Mouse (Mus musculus) limb, embryonic 10.5 days (tissue): ENCODE measurements at regions not wholly inside any gene's neighbourhood (a gene's known extent, or its start where the extent isn't known, plus 50 kb on each side); places are given as distances from the start of the nearest gene placed in this dataset.

ENCODE experiments used
- DNase-seq: peaks from one replicate; pipeline ENCODE4 v3.0.0-alpha.2; 2017; ENCODE audit warnings: low spot score
- H3K27ac ChIP-seq: fragments of 300-500 bp; sonication (generic); 2 replicates; pipeline ENCODE4 v1.5.1; 2016; ENCODE audit warnings: mild to moderate bottlenecking
- H3K27me3 ChIP-seq: fragments of 300-500 bp; sonication (generic); 2 replicates; pipeline ENCODE4 v1.6.1; 2016; ENCODE audit warnings: low read depth, mild to moderate bottlenecking; ENCODE audit not compliant: poor library complexity, severe bottlenecking
- H3K36me3 ChIP-seq: fragments of 300-500 bp; sonication (generic); 2 replicates; pipeline ENCODE4 v1.6.1; 2016; ENCODE audit warnings: mild to moderate bottlenecking, moderate library complexity
- H3K4me1 ChIP-seq: fragments of 300-500 bp; sonication (generic); 2 replicates; pipeline ENCODE4 v1.6.1; 2016
- H3K4me3 ChIP-seq: fragments of 300-500 bp; sonication (generic); 2 replicates; pipeline ENCODE4 v1.5.1; 2016; ENCODE audit warnings: mild to moderate bottlenecking, moderate library complexity
- H3K9me3 ChIP-seq: fragments of 300-500 bp; sonication (generic); replicated peaks from 2 replicates; pipeline ENCODE4 v1.6.1; 2016; ENCODE audit warnings: mild to moderate bottlenecking
- WGBS: fragments of 180-500 bp; shearing (Covaris S2); methylation state at CpG from one replicate; pipeline ENCODE4 v1.1.7; 2016; 5-methylcytosine and 5-hydroxymethylcytosine counted together

DNA sequence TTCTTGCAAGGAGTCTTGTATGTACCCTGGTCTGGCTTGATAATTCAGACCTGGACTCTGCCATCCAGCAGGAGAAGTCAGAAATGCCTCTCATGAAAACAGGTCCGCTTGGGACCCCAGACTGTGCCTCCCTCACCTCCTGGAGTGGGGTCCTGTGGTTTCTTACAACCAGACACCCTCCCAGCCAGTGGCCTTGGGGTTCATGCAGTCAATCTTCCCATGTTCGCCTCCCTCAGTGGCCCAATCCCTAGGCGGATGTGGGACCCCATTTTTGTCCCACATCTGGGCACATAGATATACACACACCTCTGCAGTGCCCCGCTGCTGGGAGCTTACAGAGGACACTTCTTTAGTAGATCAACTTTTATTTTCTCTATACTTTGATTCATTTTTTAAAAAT lies 217.7 kb downstream of the Lrfn2 start:
- Histone ChIP-seq H3K27ac (no peak overlapping the region), H3K27me3 (no peaks in the 10 kb centered on the region), H3K4me3 (no peak overlapping the region), H3K4me1 (no peaks in the 10 kb centered on the region), H3K9me3 (no peaks in the 10 kb centered on the region), H3K36me3 (no peaks in the 10 kb centered on the region)
- WGBS = 90% methylated on average over 4 of the region's 4 CpGs
- DNase-seq = no peak

- no peak overlapping the region for H3K27ac ChIP-seq
- no peak overlapping the region for H3K4me3 ChIP-seq
- no peaks in the 10 kb centered on the region for H3K4me1 ChIP-seq
- no peaks in the 10 kb centered on the region for H3K9me3 ChIP-seq
- H3K36me3 ChIP-seq = no peaks in the 10 kb centered on the region
- no peaks in the 10 kb centered on the region for H3K27me3 ChIP-seq
- WGBS = 85% methylated on average over 3 of the region's 3 CpGs
- no peak for DNase-seq
Measured at GRCm38 (mm10) chr17:49150971-49151422, 218.8 kb downstream of the Lrfn2 start.

- H3K27me3 ChIP-seq = no peaks in the 10 kb centered on the region
- DNase-seq = no peak
- H3K36me3 ChIP-seq = no peaks in the 10 kb centered on the region
- peak overlapping the region; percentile 36; the same call in 1 of the 2 replicates for H3K27ac ChIP-seq
- no peaks in the 10 kb centered on the region for H3K9me3 ChIP-seq
- 73% methylated on average over 9 of the region's 9 CpGs for WGBS
- no peak overlapping the region for H3K4me3 ChIP-seq
- H3K4me1 ChIP-seq = no peaks in the 10 kb centered on the region
Measured at GRCm38 (mm10) chr17:49153994-49154393, 221.8 kb downstream of the Lrfn2 start.

GRCm38 (mm10) chr17:49155001-49155515 lies 222.9 kb downstream of the Lrfn2 start:
- H3K9me3 ChIP-seq = no peaks in the 10 kb centered on the region
- no peak for DNase-seq
- H3K27ac ChIP-seq = peak overlapping the region; percentile 42; the same call in 1 of the 2 replicates
- no peaks in the 10 kb centered on the region for H3K27me3 ChIP-seq
- no peaks in the 10 kb centered on the region for H3K36me3 ChIP-seq
- no peaks in the 10 kb centered on the region for H3K4me1 ChIP-seq
- H3K4me3 ChIP-seq = no peak overlapping the region
- WGBS = 84% methylated on average over 9 of the region's 9 CpGs

DNA sequence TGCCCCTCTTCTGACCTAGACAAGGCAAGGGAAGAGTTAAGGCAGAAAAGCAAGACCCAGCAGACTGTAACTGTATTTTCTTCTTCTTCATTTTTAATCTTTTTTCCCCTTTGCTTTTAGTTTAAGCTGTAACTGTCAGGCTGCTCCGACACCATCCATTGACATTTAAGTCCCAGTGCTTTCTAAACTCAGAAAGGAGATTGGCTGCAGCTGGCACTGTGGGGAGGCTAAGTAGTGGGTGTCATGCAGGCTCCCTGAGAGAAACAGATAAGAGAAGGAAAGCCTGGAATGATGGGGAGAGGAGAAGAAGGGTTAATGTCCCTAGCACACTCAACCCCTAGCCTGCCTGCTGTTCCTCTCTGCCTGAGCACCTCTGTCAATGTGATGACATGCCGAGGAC lies 225.4 kb downstream of the Lrfn2 start:
- no peaks in the 10 kb centered on the region for H3K9me3 ChIP-seq
- no peaks in the 10 kb centered on the region for H3K36me3 ChIP-seq
- 84% methylated on average over 2 of the region's 2 CpGs for WGBS
- no peaks in the 10 kb centered on the region for H3K27me3 ChIP-seq
- H3K4me1 ChIP-seq = no peaks in the 10 kb centered on the region
- H3K4me3 ChIP-seq = no peak overlapping the region
- no peak overlapping the region for H3K27ac ChIP-seq
- DNase-seq = no peak

DNA sequence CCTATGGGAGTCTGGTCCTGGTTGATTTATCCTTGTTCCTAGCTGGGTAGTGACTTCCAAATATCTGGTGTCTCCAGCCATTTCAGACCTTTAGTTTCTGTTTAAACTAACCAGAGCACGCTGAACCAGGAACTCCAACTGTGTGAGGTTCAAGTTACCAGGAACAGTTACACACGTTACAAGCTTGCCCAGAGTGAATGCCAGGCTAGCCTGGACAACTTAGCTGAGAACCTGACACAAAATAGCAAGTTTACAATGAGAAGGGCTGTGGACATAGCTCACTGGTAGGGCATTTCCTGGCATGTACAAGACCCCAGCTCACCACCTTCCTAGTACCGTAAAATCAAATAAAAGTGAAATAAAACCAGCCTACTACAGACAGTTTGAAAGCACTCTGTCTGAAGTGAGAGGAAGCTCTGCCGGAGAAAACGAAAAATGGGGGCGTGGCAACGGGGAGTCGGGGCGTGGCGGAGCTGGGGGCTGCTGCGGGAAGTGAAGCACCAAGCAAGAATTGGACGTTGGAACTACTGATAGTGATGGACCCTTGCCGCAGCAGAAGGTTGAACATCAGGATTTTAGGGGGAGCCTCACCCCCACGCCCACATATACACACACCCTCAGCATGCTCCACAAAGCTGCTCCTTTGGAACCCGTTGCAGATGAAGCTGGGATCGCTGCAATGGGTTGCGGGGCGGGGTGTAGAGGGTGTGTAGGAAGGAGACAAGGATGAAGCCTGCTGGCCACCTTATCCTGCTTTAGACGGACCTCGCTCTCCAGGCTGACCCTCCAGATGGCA lies 239.3 kb downstream of the Lrfn2 start:
- no peak overlapping the region for H3K27ac ChIP-seq
- DNase-seq = peak; percentile 44
- H3K4me3 ChIP-seq = peak overlapping the region; percentile 48
- WGBS = 5% methylated on average over 20 of the region's 20 CpGs
- no peaks in the 10 kb centered on the region for H3K9me3 ChIP-seq
- H3K27me3 ChIP-seq = peaks cover 39% of the 10 kb centered on the region
- H3K36me3 ChIP-seq = no peaks in the 10 kb centered on the region
- H3K4me1 ChIP-seq = peaks cover 23% of the 10 kb centered on the region

GRCm38 (mm10) chr17:49172052-49172799 lies 240.0 kb downstream of the Lrfn2 start:
- Histone ChIP-seq H3K27ac (no peak overlapping the region), H3K36me3 (no peaks in the 10 kb centered on the region), H3K27me3 (peaks cover 39% of the 10 kb centered on the region), H3K4me3 (peak overlapping the region; percentile 48), H3K4me1 (peaks cover 23% of the 10 kb centered on the region), H3K9me3 (no peaks in the 10 kb centered on the region)
- no peak for DNase-seq
- 13% methylated on average over 15 of the region's 15 CpGs for WGBS

GRCm38 (mm10) chr17:49172800-49173150 lies 240.6 kb downstream of the Lrfn2 start:
- no peaks in the 10 kb centered on the region for H3K36me3 ChIP-seq
- H3K27me3 ChIP-seq = peaks cover 39% of the 10 kb centered on the region
- H3K4me1 ChIP-seq = peaks cover 23% of the 10 kb centered on the region
- DNase-seq = no peak
- H3K9me3 ChIP-seq = no peaks in the 10 kb centered on the region
- no peak overlapping the region for H3K27ac ChIP-seq
- H3K4me3 ChIP-seq = no peak overlapping the region
- WGBS = 75% methylated on average over 8 of the region's 8 CpGs

DNA sequence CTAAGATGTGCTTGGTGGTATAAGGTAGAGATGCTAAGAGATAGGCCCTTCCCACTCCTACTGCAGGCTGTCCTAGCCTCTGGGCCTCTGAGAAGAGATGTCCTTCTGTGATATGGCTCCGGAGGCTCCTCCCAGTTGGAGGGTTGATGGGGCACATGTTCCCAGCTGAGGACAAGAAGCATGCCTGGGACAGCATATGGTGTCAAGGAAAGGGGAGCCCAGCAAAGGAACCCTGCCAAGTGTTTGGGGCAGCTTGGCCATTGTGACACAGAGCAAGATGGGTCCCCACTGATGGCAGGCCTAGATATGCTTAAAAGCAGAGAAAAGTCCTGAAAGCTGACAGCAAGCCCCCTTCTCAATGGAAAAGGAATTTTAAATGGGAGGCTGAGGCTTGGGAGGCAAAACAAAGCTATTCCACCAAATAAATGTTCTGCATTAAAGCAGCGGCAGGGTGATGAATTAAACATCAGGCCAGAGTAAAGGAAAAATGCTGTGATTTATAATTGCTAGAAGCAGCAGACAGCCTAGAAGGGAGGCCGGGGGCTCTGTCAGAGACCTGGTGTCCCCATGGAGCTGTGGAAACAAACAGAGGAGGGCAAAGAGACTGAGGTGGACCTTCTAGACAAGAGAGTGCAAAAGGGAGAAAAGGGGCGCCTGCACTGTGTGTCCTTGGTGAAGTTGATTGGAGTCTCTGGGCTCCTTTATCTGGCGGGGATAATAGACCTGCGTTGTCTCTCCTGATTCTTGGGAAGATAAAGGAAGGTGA lies 246.0 kb downstream of the Lrfn2 start:
- no peak for DNase-seq
- WGBS = 78% methylated on average over 6 of the region's 6 CpGs
- H3K4me3 ChIP-seq = no peak overlapping the region
- no peaks in the 10 kb centered on the region for H3K9me3 ChIP-seq
- H3K36me3 ChIP-seq = no peaks in the 10 kb centered on the region
- no peak overlapping the region for H3K27ac ChIP-seq
- 0 out of 2 replicates have a peak, but pooled peaks cover 2% of the 10 kb centered on the region for H3K4me1 ChIP-seq
- H3K27me3 ChIP-seq = peaks cover 47% of the 10 kb centered on the region

DNA sequence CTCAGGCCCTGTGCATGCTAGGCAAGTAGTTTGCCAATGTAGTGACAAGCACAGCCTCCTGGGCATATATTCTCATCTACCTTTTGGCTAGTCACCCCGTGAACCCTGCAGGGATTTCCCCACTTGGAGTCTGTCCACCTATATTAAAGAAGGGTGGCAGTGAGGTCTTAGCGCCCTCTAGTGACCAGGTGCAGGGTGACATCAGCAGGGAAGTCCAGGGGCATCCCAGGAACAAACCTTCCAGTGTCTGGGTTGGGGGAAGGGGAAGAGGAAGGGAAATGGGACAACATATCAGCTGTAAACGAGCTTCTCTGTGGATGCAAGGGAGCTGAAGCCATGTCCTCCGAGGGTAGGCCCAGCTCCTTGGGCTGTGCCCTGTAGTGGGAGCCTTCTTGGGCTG lies 245.7 kb upstream of the Mocs1 start:
- DNase-seq = peak; percentile 71
- Histone ChIP-seq H3K4me1 (peaks cover 6% of the 10 kb centered on the region; the same call in 1 of the 2 replicates), H3K27me3 (peaks cover 36% of the 10 kb centered on the region), H3K9me3 (no peaks in the 10 kb centered on the region), H3K36me3 (no peaks in the 10 kb centered on the region), H3K4me3 (no peak overlapping the region), H3K27ac (no peak overlapping the region)
- WGBS = 7% methylated on average over 4 of the region's 4 CpGs

- H3K4me1 ChIP-seq = peaks cover 6% of the 10 kb centered on the region; the same call in 1 of the 2 replicates
- H3K27ac ChIP-seq = no peak overlapping the region
- no peaks in the 10 kb centered on the region for H3K9me3 ChIP-seq
- WGBS = 72% methylated on average over 3 of the region's 3 CpGs
- no peaks in the 10 kb centered on the region for H3K36me3 ChIP-seq
- peaks cover 26% of the 10 kb centered on the region for H3K27me3 ChIP-seq
- H3K4me3 ChIP-seq = no peak overlapping the region
- no peak for DNase-seq
Measured at GRCm38 (mm10) chr17:49183917-49184316, 244.2 kb upstream of the Mocs1 start.

- DNase-seq = no peak
- no peaks in the 10 kb centered on the region for H3K9me3 ChIP-seq
- 49% methylated on average over 8 of the region's 8 CpGs for WGBS
- peaks cover 14% of the 10 kb centered on the region; the same call in 1 of the 2 replicates for H3K27me3 ChIP-seq
- no peak overlapping the region for H3K27ac ChIP-seq
- no peaks in the 10 kb centered on the region for H3K36me3 ChIP-seq
- H3K4me1 ChIP-seq = peaks cover 6% of the 10 kb centered on the region; the same call in 1 of the 2 replicates
- no peak overlapping the region for H3K4me3 ChIP-seq
Measured at GRCm38 (mm10) chr17:49185052-49185612, 243.0 kb upstream of the Mocs1 start.
